In genomic region chr10:20073236-20073893, GRCm38 (mm10) we compare ENCODE assay signal across 8 mouse cellular contexts.
DNase-seq lines count a peak whose midpoint lies in the region; ATAC-seq and TF ChIP-seq lines count a peak whose summit lies in the region.

No protein-coding gene starts in this region.

- no peak overlapping the region for H3K4me2 ChIP-seq in forebrain, postnatal 0 days (ENCODE audit: low read depth)
- H3K4me2 ChIP-seq in hindbrain, embryonic 12.5 days (replicated peaks) = no peak overlapping the region
- no peak overlapping the region for H3K4me2 ChIP-seq in lung, postnatal 0 days (replicated peaks; ENCODE audit: low read depth, low read length)

- H3K9me3 ChIP-seq in ES-E14 (ENCODE audit: control insufficient read depth, insufficient read depth, low read depth, low read length) = no peaks in the 10 kb centered on the region
- H3K9me3 ChIP-seq in forebrain, postnatal 0 days (ENCODE audit: low read length) = no peaks in the 10 kb centered on the region
- H3K9me3 ChIP-seq in hindbrain, embryonic 12.5 days (replicated peaks) = no peaks in the 10 kb centered on the region
- no peaks in the 10 kb centered on the region for H3K9me3 ChIP-seq in lung, postnatal 0 days (ENCODE audit: low read length)

- H3K9ac ChIP-seq in ES-E14 (ENCODE audit: insufficient read depth, low read depth, low read length, poor library complexity, severe bottlenecking) = no peak overlapping the region
- H3K9ac ChIP-seq in forebrain, postnatal 0 days = no peak overlapping the region
- no peak overlapping the region for H3K9ac ChIP-seq in hindbrain, embryonic 12.5 days
- H3K9ac ChIP-seq in lung, postnatal 0 days (replicated peaks; ENCODE audit: low read depth) = no peak overlapping the region

- no peak overlapping the region for H3K27ac ChIP-seq in ES-E14 (ENCODE audit: insufficient read depth, low read depth, low read length, poor library complexity, severe bottlenecking)
- no peak overlapping the region for H3K27ac ChIP-seq in forebrain, postnatal 0 days (ENCODE audit: low read depth, low read length)
- H3K27ac ChIP-seq in hindbrain, embryonic 12.5 days = no peak overlapping the region
- H3K27ac ChIP-seq in lung, postnatal 0 days (ENCODE audit: low read length) = no peak overlapping the region

- peak; percentile 68 for DNase-seq in ES-E14 (ENCODE audit: low read depth, low spot score)
- peak; percentile 78 for DNase-seq in cerebellum, adult 11 months
- DNase-seq in forebrain, postnatal 0 days = peak; percentile 59
- peak; percentile 55 for DNase-seq in layer of hippocampus, adult 9-11 months
- peak; percentile 73 for DNase-seq in lung, postnatal 0 days (ENCODE audit: low spot score)
- peak; percentile 74 for DNase-seq in ovary, postnatal 36 days (ENCODE audit: low spot score)
- peak; percentile 87 for DNase-seq in thymus, postnatal 14 days

- in situ Hi-C loops in ES-E14 (cut with MboI; ENCODE audit: low sequenced_read_pairs in 2 of 2, unreplicated experiment in 2 of 2) = loop anchor here in 1 of 2 experiments (25.0 kb wide), 1 partner anchor 361 kb away; the partner anchor contains the start of gene Il20ra

- TF ChIP-seq CTCF in forebrain, postnatal 0 days (IDR thresholded peaks at IDR 0.05; ENCODE audit: low read depth) = peak; percentile 81
- TF ChIP-seq CTCF in lung, postnatal 0 days (IDR thresholded peaks at IDR 0.05) = peak; percentile 92

- ATAC-seq in forebrain, postnatal 0 days = peak; percentile 65
- peak; percentile 58; the same call in 1 of the 2 replicates for ATAC-seq in hindbrain, embryonic 12.5 days (ENCODE audit: low FRiP score)
- ATAC-seq in lung, postnatal 0 days = peak; percentile 69

- no peak for TF ChIP-seq EP300 in lung, postnatal 0 days (IDR thresholded peaks at IDR 0.05)

- H3K36me3 ChIP-seq in ES-E14 (ENCODE audit: control insufficient read depth, insufficient read depth, low read length, poor library complexity, severe bottlenecking) = no peaks in the 10 kb centered on the region
- H3K36me3 ChIP-seq in forebrain, postnatal 0 days (ENCODE audit: insufficient read depth) = no peaks in the 10 kb centered on the region
- H3K36me3 ChIP-seq in hindbrain, embryonic 12.5 days = no peaks in the 10 kb centered on the region
- H3K36me3 ChIP-seq in lung, postnatal 0 days (ENCODE audit: insufficient read depth, low read length) = no peaks in the 10 kb centered on the region

- no peaks in the 10 kb centered on the region for H3K27me3 ChIP-seq in forebrain, postnatal 0 days (ENCODE audit: insufficient read depth, low read length)
- no peaks in the 10 kb centered on the region for H3K27me3 ChIP-seq in hindbrain, embryonic 12.5 days
- H3K27me3 ChIP-seq in lung, postnatal 0 days (replicated peaks; ENCODE audit: insufficient read depth, low read length) = no peaks in the 10 kb centered on the region

- peaks cover 0 to 2% of the 10 kb centered on the region in 2 experiments; a peak in 1 of 4 replicates for H3K4me1 ChIP-seq in ES-E14 (ENCODE audit: control insufficient read depth in 2 of 2, insufficient read depth in 2 of 2, low read length in 2 of 2, poor library complexity in 1 of 2)
- H3K4me1 ChIP-seq in forebrain, postnatal 0 days (ENCODE audit: insufficient read depth) = no peaks in the 10 kb centered on the region
- no peaks in the 10 kb centered on the region for H3K4me1 ChIP-seq in hindbrain, embryonic 12.5 days
- no peaks in the 10 kb centered on the region for H3K4me1 ChIP-seq in lung, postnatal 0 days (ENCODE audit: insufficient read depth, low read depth, low read length)

- H3K4me3 ChIP-seq in ES-E14 (ENCODE audit: insufficient read depth in 1 of 2, low read depth in 1 of 2, low read length in 2 of 2, poor library complexity in 1 of 2, severe bottlenecking in 1 of 2) = no peak overlapping the region
- H3K4me3 ChIP-seq in forebrain, postnatal 0 days (ENCODE audit: low read depth, low read length) = no peak overlapping the region
- no peak overlapping the region for H3K4me3 ChIP-seq in hindbrain, embryonic 12.5 days
- no peak overlapping the region for H3K4me3 ChIP-seq in lung, postnatal 0 days (ENCODE audit: low read depth, low read length)

- 69% methylated on average over 7 of the region's 7 CpGs for WGBS in forebrain, postnatal 0 days
- WGBS in hindbrain, embryonic 12.5 days = 67% methylated on average over 7 of the region's 7 CpGs
- WGBS in lung, postnatal 0 days = 54% methylated on average over 7 of the region's 7 CpGs

TF ChIP-seq in ES-E14, 5 proteins besides CTCF, POLR2A, EP300 and RAD21:
- TF ChIP-seq ZC3H11A (IDR thresholded peaks at IDR 0.05; ENCODE audit: borderline replicate concordance, low read depth, low read length) = peak; percentile 87; the same call in 1 of the 2 replicates
- no peak for TF ChIP-seq HCFC1 (IDR thresholded peaks at IDR 0.05; ENCODE audit: borderline replicate concordance, insufficient read depth, low read length)
